Mouse (Mus musculus): Measurements from ENCODE around the gene St6galnac4.

DNA sequence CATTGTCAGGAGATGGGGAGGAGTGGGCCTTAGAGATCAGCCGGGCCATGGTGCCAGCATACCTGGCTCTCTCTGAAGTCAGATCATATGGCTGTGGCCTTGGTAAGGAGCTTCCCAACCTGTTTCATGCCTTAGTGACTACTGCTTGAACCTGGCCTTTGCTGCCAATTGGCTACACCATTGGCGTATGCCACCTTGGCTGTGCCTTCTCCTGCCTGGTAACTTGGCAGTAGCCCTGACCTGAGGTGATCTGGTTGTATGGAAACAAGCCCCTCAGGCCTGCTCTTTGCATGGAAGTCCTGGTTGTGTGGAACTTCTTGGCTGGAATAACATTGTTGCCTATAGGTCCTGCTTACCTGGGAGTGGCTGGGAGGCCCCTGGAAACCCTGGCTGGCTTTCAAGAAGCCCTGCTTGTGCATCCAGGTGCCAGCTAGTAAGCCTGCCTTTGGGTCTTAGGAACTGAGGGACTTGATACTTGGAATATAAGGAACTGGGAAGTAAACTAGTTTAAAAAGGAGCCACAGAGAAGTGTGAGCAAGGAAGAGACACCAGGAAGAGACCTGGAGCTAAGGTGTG is 45.5 kb upstream of the St6galnac4 start:
- TF ChIP-seq EP300 (IDR thresholded peaks at IDR 0.05; ENCODE audit: insufficient read depth, low read depth, low read length) = no peak
- no peak for TF ChIP-seq POLR2A (IDR thresholded peaks at IDR 0.05; ENCODE audit: insufficient read depth, low read length)
- TF ChIP-seq CTCF (IDR thresholded peaks at IDR 0.05; ENCODE audit: low read depth, low read length) = no peak
